Mouse (Mus musculus) liver, embryonic 14.5 days (tissue): ENCODE data around the gene Dnm3. TPM values are rescaled to one million over a fixed set of nuclear protein-coding genes. Genes with fewer than 3 reads are reported as not detected.
A peak's percentile ranks its signal among the peaks of the same experiment; 100 is the strongest.

Experiments used
- ATAC-seq: fragments of 200-750 bp; cut with Nextera tagmentation; 2 replicates; pipeline ENCODE4 v1.8.0; 2017; ENCODE audit warnings: moderate number of reproducible peaks, mild to moderate bottlenecking, moderate library complexity; ENCODE audit not compliant: insufficient read depth
- DNase-seq, 3 experiments: peaks; one replicate each; pipeline ENCODE4 v3.0.0-alpha.2; 2012 to 2013; ENCODE audit warnings: low read depth in 3 of 3, low spot score in 3 of 3
- H3K27ac ChIP-seq: fragments of 300-500 bp; sonication (generic); 2 replicates; pipeline ENCODE4 v1.5.1; 2014; ENCODE audit warnings: moderate library complexity, mild to moderate bottlenecking, control low read depth, inconsistent platforms
- H3K27me3 ChIP-seq: fragments of 300-500 bp; sonication (generic); 2 replicates; pipeline ENCODE4 v1.6.1; 2014; ENCODE audit warnings: mild to moderate bottlenecking, low read length, moderate library complexity; ENCODE audit not compliant: control insufficient read depth, insufficient read depth
- H3K36me3 ChIP-seq: fragments of 300-500 bp; sonication (generic); replicated peaks from 2 replicates; pipeline ENCODE4 v1.6.1; 2014; ENCODE audit warnings: low read depth; ENCODE audit not compliant: control insufficient read depth, insufficient read depth
- H3K4me1 ChIP-seq, 2 experiments: fragments of 200-500 bp in 1 of 2; fragments of 300-500 bp in 1 of 2; sonication (generic) in 1 of 2; replicated peaks; 2 replicates each; pipeline ENCODE4 v1.6.1; 2012 to 2014; ENCODE audit warnings: antibody characterized with exemption in 1 of 2, inconsistent platforms in 1 of 2, low read length in 1 of 2; ENCODE audit not compliant: control insufficient read depth in 2 of 2, insufficient read depth in 2 of 2
- H3K4me2 ChIP-seq: fragments of 300-500 bp; sonication (generic); 2 replicates; pipeline ENCODE4 v1.6.1; 2014; ENCODE audit warnings: low read depth, mild to moderate bottlenecking, control low read depth, moderate library complexity
- H3K4me3 ChIP-seq, 2 experiments: fragments of 200-500 bp in 1 of 2; fragments of 300-500 bp in 1 of 2; sonication (generic) in 1 of 2; 2 replicates each; pipeline ENCODE4 v1.5.1; 2012 to 2014; ENCODE audit warnings: low read depth in 2 of 2, low read length in 2 of 2, mild to moderate bottlenecking in 2 of 2, control low read depth in 1 of 2, inconsistent platforms in 1 of 2, moderate library complexity in 1 of 2; ENCODE audit not compliant: insufficient read depth in 1 of 2
- H3K9ac ChIP-seq: fragments of 300-500 bp; sonication (generic); replicated peaks from 2 replicates; pipeline ENCODE4 v1.6.1; 2014; ENCODE audit warnings: mild to moderate bottlenecking, control low read depth, moderate library complexity
- H3K9me3 ChIP-seq: fragments of 300-500 bp; sonication (generic); 2 replicates; pipeline ENCODE4 v1.6.1; 2016; ENCODE audit warnings: low read length, mixed read lengths; ENCODE audit not compliant: control insufficient read depth
- CTCF ChIP-seq: IDR thresholded peaks from 2 replicates; pipeline ENCODE4 v1.5.1; 2016; ENCODE audit warnings: antibody characterized with exemption, low read depth, control low read depth
- EP300 ChIP-seq: IDR thresholded peaks from 2 replicates; pipeline ENCODE4 v1.6.1; 2016; ENCODE audit warnings: antibody characterized with exemption, low read depth
- WGBS: fragments of 180-500 bp; shearing (Covaris S2); extraction: QIAGEN DNeasy Blood & Tissue Kit; methylation state at CpG from one replicate; pipeline ENCODE4 v1.1.7; 2014; ENCODE audit not compliant: insufficient replicate concordance; 5-methylcytosine and 5-hydroxymethylcytosine counted together
- polyA plus RNA-seq, 2 experiments: library from polyadenylated mRNA; depleted of rRNA in 1 of 2; stranded (reverse) in 1 of 2; unstranded in 1 of 2; fragments of >200 nt; fragmentation: Nextera tagmentation in 1 of 2; extraction: Ambion mirVana in 1 of 2; gene quantifications; 2 replicates each; pipeline versions ENCODE4 v1.2.1 to v1.2.3; 2012 to 2014

Gene Dnm3
- polyA plus RNA-seq, 2 experiments, result 0.61 to 0.96 TPM

DNA sequence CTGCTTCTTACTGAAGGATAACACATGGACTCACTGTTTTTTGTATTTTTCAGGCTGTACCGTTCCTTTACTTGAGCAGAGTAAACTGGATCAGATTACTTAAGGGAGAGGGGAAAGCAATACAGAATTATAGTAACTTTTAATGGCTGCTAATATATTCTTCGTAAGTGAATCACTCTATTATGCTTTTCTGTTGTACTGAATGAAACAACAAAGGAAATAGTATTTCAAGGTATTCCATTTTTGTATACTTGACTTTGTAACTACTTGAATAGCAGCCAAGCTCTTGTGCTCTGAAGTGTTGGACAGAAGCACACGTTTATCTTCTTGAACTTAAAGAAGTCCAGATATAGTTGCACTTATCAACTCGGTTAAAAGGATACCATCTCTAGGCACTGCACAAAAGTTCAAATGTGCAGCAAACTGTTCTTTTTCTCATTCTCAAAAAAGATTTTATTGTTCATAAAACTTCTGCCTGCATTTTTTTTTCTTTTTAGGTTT lies 256.0 kb downstream of the Dnm3 start:
- Histone ChIP-seq H3K9ac (no peak overlapping the region), H3K36me3 (no peaks in the 10 kb centered on the region), H3K4me3 (no peak overlapping the region), H3K27me3 (no peaks in the 10 kb centered on the region), H3K4me2 (no peak overlapping the region), H3K4me1 (no peaks in the 10 kb centered on the region; a peak in 1 of 4 replicates), H3K27ac (no peak overlapping the region), H3K9me3 (no peaks in the 10 kb centered on the region)
- ATAC-seq, result no peak
- WGBS, result 55% methylated on average over 4 of the region's 4 CpGs
- DNase-seq, result no peak
- TF ChIP-seq CTCF (no peak), EP300 (no peak)

DNA sequence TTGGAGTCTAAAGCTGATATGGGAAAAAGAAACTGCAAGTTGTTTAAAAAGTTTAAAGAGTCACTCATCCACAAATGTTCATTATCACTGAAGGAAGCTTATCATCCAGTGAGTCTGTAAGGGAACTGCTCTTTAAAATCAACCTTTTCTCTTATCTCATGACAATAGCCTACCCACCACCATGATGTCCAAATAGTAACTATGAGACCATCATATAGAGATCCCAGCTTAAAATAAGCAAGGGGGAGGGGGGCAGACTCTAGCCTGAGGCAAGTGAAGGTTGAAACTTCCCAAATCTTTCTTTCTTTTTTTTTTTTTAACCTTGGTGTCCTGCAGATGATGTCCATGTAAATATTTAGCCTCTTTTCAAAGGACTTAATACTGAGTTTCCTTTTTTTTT lies 256.9 kb downstream of the Dnm3 start:
- Histone ChIP-seq H3K4me2 (no peak overlapping the region), H3K27me3 (no peaks in the 10 kb centered on the region), H3K4me1 (no peaks in the 10 kb centered on the region; a peak in 1 of 4 replicates), H3K36me3 (no peaks in the 10 kb centered on the region), H3K9ac (no peak overlapping the region), H3K9me3 (no peaks in the 10 kb centered on the region), H3K27ac (no peak overlapping the region), H3K4me3 (no peak overlapping the region)
- TF ChIP-seq EP300, result no peak
- TF ChIP-seq CTCF, result no peak
- DNase-seq (no peak), ATAC-seq (no peak)

DNA sequence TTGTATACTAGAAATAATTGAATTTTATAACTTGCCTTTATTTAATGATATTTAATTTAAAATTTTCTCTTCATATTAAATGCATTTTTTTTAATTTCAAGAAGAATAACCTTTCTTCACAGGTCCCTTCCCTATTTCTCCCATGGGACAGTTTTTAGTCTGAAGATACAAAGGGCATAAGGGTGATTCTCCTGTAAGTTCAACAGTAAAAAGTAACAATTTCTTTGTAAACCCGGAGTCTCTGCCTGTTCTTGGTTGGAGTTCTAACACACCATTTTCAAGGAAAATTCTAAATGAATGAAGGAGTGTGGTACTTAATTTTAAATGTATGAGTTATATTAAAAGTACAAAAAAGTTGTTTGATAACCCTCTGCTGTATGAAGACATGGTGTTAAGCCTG lies 258.1 kb downstream of the Dnm3 start:
- Histone ChIP-seq H3K9me3 (no peaks in the 10 kb centered on the region), H3K27me3 (no peaks in the 10 kb centered on the region), H3K4me1 (peaks cover 0 to 2% of the 10 kb centered on the region in 2 experiments; a peak in 1 of 4 replicates), H3K9ac (no peak overlapping the region), H3K4me3 (no peak overlapping the region), H3K27ac (no peak overlapping the region), H3K4me2 (no peak overlapping the region), H3K36me3 (no peaks in the 10 kb centered on the region)
- 68% methylated on average over 1 of the region's 1 CpGs for WGBS
- TF ChIP-seq EP300, result no peak
- no peak for TF ChIP-seq CTCF
- DNase-seq (no peak), ATAC-seq (no peak)

DNA sequence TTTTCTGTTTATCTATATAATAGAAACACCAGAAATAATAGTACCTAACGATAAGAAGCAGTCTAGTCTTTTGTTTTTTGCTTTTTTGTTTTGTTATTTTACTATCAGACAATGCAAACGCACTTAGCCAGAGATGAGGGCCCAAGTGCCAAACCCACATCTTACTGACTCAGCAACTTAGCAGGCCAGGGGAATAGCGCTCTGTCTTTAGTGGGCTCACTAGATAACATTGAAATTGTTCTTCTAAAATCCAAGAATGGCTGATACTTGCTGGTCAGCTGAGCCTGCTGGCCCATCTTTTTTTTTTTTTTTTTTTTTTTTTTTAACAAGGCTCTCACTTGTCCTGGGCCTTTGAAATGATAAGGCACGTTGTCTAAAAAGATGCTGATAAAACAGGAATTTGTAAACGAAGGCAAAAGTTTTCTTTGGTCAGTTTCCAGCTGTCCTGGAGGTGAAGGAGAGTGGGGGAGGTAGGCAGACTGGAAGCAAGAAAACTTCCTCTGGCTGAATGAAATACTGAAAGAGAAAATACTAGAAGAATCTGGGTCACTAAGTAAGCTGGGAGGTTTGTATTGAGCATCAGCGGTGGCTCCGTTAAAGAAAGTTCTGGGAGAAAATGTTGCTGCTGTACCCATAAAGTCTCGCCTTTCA lies 259.2 kb downstream of the Dnm3 start:
- no peaks in the 10 kb centered on the region for H3K27me3 ChIP-seq
- ATAC-seq (no peak), DNase-seq (no peak)
- no peak overlapping the region for H3K27ac ChIP-seq
- TF ChIP-seq EP300, result no peak
- TF ChIP-seq CTCF, result no peak
- 32% methylated on average over 8 of the region's 8 CpGs for WGBS
- H3K4me2 ChIP-seq, result no peak overlapping the region
- no peak overlapping the region for H3K9ac ChIP-seq
- H3K9me3 ChIP-seq, result no peaks in the 10 kb centered on the region
- H3K4me3 ChIP-seq, result peak overlapping the region; percentile 6 to 21; a peak in 2 of 4 replicates
- H3K4me1 ChIP-seq, result peaks cover 0 to 2% of the 10 kb centered on the region in 2 experiments; a peak in 1 of 4 replicates
- no peaks in the 10 kb centered on the region for H3K36me3 ChIP-seq

DNA sequence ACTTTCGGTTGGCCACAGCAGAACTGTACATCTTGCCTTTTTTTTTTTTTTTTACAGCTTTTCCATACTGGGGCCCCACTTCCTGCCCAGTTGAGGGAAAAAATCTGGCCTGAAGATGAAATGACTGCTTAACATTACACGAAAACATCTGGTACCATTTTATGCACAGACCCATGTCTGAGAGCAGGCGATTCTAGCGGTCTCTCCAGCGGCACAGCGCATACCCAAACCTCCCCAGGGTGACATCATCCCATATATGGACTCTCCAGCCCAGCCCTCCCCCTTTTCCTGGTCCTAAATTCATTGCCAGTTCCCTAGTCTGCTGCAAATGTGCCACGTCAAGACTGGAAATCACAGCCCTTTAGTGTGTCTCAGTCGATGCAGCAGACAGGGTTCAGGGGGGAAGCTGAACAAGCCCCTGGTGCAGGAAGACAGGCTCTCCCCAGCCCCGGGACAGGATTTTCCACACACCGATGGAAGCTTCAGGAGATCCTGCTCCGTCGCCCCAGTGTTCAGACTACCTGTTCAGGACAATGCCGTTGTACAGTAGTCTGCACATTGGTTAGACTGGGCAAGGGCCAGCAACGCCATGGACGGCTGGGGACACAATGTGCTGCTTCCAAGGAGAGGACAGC lies 260.4 kb downstream of the Dnm3 start:
- Histone ChIP-seq H3K27me3 (no peaks in the 10 kb centered on the region), H3K27ac (no peak overlapping the region), H3K4me2 (no peak overlapping the region), H3K36me3 (no peaks in the 10 kb centered on the region), H3K4me3 (peak overlapping the region in 1 of 2 experiments; percentile 20; a peak in 2 of 4 replicates), H3K9me3 (no peaks in the 10 kb centered on the region), H3K9ac (no peak overlapping the region), H3K4me1 (peaks cover 0 to 2% of the 10 kb centered on the region in 2 experiments; a peak in 1 of 4 replicates)
- ATAC-seq (peak; percentile 41), DNase-seq (no peak)
- WGBS, result 62% methylated on average over 15 of the region's 15 CpGs
- TF ChIP-seq CTCF (no peak), EP300 (no peak)
